Mouse (Mus musculus): ENCODE measurements around the gene Uba3.

Uba3 gene

DNA sequence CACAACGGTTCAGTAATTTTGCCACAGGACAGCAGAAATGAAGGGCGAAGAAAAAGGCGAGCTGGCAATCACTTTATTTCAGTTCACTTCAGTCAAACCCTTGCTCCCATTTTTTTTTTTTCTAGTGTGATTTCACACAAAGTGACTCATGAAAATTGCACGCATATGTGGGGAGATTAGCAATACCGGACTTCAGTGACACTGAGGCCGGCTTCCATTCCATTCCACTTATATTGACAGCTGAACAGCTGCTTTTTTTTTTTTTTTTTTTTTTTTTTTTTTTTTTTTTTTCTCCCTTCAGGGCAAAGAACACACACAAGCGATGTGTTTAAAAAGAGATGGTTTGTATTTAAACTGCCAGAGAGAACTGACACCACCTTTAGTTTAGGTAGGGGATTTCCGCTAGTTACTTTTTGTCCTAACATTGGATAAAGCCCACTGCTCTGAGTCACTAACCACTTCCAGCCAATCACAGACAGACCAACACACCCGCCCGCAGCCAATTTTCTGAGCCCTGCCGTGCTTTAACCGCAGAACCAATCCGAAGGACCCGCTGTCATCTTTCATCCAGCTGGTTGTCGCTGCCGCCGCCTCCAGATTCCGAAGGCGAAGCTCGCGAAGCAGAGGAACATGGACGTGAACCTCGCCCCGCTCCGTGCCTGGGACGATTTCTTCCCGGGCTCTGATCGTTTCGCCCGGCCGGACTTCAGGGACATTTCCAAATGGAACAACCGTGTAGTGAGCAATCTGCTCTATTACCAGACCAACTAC, 4.9 kb upstream of the Uba3 start, which contains the start of gene Arl6ip5:
TSS of gene Arl6ip5 (plus strand) at position 499 of the 771 bp plus-strand sequence.
- peak; percentile 94 for DNase-seq (ENCODE audit: low spot score)

DNA sequence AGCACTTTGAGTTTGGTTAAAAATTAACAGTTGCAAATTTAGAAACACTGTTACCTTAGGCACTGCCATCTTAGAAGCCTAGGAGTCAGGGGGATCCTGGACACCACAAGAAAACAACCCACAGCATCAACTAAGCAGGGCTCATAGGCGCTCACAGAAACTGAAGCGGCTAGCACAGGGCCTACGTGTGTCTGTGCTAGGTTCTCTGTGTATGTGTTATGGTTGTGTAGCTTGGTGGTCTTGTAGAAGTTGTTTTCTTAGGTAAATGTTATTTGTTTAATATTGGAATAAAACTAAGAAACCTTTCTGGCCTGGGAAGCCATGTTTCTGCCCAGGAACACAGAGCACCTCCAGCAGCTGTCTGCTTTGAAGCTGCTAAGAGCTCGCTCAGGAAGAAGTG, 4.3 kb upstream of the Uba3 start:
- DNase-seq (ENCODE audit: low spot score): no peak

DNA sequence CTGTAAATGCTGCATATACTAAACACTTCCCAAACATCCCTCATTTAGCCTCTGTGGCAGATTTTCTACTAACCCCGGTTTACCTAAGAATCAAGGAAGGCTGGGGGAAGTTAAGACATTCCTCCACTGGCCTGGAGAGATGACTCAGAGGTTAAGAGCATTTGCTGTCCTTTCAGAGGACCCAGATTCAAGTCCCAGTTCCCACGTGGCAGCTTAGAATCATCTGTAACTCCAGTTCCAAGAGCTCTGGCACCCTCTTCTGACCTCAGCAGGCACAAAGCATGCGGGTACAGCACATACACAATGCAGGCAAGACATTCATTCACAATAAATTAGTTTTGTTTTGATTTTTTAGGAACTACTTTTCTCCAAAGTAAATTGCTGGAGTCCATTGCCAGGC, 3.8 kb upstream of the Uba3 start:
- DNase-seq (ENCODE audit: low spot score): no peak

DNA sequence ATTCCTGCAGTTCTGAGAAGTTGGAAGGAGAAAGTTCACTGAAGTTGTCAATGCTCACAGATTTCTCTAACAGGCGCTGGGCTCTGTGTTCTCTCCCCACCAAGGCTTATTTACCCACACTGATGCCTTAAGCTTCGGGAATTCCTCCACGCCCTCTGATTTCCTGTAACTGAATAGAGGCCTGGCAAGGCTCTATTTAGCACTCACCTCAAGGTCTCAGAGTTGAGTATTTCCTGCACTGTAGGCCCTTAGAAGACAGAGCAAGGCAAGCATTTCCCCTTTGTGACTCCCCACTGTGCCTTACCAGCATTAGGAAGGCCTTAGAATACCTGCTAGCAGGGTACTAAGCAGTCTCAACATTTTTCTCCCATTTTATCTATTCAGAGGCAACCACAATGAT, 3.0 kb upstream of the Uba3 start:
- no peak for DNase-seq (ENCODE audit: low spot score)

DNA sequence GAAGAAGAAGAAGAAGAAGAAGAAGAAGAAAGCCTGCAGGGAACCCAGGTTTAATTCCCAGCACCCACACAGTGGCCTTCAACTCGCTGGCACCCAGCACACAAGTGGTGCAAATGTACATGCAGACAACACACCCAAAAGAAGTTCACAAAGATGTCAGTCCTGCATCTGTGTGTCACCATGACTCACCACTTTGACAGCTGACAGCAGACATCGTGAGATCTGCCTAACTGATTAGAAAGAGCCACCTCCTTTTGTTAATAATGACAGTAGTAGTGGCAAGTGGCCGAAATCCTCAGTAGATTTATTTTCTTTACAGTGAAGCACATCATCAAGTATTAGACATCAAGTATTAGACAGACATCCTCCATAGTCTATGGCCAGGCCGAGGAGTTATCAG, 1.6 kb upstream of the Uba3 start:
- DNase-seq (ENCODE audit: low spot score): no peak

DNA sequence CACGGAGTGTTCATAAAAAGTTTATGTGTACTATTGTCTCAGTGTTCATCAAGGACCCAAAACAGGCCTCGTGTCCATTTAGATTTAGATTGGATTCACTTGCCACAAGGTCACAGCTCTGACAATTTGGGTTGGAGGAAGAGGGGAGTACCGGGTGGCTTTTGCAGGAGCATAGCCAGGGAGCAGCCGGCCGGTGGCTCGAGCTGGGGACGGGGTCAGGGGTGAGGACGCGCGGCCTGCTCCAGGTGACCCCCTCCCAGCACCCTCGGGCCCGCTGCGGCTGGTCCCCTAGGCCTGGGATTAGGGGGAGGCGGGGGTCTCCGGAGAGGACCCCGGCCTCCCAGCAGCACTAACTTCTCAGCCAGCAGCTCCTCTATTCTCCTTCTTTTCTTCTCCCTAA, 495 bp downstream of the Uba3 start:
- no peak for DNase-seq (ENCODE audit: low spot score)

DNA sequence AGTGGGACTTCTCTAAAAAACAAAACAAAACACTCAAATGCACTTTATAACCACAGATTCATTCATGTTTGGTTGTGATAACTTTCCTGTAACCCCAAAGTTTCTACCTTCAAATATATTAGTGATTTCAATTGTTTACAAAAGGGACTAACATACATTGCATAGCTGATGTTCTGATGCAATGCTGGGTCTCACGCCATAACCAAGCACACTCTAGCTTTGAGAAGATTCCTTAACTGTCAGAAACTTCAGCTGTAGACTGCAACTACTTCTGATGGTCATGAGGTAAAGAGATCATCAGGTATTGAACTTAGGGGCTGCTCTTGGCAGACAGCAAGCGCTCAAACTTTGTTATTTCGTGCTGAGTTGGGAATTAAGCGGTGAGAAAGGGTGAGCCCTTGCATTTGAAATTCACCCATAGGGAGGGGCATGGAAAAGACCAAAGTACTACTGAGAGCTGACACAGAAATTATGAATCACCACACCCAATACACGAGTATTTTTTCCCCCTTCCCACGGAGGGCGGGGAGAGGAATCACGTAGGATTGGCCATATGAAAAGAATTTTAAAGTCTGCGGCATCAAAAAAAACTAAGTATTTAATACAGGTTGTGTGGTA, 1.1 kb downstream of the Uba3 start:
- peak; percentile 32 for DNase-seq (ENCODE audit: low spot score)

DNA sequence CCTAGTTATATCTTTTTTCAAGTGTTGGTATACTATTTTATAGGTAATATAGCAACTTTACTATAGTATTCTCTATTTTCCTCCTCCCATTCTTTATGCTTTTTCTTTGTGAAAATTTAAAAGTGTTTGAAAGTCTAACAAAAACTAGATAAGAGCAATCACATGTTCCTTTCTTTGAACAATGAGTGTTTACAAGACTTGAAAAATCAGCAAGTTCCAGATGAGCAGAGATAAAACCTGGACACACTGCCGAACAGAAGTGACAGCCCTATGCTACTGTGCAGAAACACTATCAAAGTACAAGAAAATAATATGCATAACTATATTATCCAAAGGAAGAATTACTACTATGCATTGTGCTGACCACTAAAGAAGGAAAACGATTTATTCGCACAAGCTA, 3.0 kb downstream of the Uba3 start:
- DNase-seq (ENCODE audit: low spot score): no peak

DNA sequence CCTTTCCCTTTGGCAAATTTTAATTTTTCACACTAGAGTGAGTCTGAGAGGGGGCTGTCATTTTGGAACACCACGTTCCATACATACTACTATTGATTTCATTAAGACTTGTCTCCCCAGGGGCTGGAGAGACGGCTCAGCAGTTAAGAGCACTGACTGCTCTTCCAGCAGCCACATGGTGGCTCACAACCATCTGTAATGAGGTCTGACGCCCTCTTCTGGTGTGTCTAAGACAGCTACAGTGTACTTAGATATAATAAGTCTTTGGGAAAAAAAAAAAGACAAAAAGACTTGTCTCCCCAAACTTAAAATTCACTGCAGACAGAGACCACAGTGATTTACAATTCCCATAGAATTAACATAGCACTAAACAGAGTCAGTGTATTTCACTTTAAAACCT, 5.0 kb downstream of the Uba3 start:
- no peak for DNase-seq (ENCODE audit: low spot score)

DNA sequence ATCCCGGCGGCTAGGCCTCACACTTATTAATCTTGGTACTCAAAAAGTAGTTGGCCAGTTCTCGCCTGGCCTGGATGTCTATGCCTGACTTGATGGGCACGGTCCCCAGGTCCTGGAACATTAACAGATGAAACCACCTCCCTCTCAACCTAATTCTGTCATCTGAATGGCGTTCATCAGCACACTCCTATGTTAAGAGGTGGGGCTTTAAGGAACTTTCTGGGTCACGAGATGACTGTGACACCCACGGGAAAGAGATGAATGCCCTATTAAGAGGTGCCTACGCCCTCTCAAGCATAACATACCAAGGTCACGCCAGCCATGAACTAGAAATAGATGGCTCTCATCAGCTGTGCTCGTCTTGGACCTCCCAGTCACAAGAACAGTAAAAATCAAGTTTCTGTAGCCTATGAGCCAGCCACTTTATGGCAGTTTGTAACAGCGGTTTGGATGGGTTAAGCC, 26.0 kb downstream of the Uba3 start:
- DNase-seq (ENCODE audit: low spot score): no peak

DNA sequence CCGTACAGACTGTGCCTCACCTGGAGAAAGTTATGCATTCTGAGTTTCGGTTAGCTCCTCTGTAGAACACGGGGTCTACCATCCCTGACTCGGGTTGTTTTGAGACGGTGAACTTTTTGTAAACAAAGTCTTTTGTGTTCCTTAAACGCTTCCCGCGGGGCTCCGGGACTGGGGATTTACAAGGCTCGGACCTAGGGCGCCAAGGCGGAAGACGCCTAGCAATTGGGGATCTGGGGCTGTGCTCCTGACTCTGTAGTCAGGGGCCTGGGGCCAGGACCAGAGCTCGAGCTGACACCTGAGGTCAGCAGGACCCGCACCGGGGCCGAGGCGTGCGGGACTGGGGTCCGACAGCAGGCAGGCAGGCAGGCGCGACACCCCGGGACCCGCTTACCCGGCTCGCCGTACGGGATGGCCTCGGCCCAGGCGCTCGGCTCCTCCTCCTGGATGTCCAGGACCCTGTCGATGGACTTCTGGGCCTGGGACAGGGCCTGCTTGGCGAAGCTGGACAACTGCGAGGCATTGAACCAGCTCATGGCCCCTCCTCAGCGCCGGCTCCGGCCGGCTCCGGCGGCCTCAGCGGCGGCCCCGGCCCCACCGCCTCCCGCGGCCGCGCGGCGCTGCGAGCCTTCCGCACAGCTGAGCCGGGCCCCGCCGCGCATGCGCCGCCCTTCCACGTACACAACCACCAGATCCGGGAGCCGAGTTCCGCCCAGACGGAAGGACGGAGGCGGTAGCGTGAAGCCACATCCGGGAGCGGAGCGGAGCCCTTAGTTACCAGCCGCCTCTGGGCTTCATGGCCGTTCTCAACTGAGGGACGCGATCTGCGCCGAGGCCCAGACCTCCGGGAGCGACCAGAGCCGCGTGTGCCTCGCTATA, 26.7 kb downstream of the Uba3 start, which contains the start of gene Tmf1:
TSS of gene Tmf1 (minus strand) at position 632 of the 876 bp plus-strand sequence.
- DNase-seq (ENCODE audit: low spot score): peak; percentile 92

DNA sequence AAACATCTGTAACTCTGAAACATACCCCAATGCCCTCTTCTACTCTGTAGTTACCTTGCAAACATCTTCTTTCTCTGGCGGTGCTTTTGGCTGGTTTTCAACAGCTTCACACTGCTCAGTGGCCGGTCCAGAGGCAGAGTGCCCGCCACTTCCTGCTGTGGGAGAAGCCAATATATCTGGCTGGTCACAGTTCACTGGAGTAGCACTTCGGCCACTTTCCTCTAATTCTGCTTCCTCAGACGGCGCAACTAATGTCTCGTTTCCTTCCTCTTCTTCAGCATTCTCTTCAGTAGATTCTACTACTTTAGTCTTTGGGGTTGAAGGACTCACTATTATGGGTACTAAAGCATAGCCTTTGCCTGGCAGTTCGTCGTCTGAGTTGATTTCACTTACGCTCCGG, 29.7 kb downstream of the Uba3 start:
- DNase-seq (ENCODE audit: low spot score): no peak

DNA sequence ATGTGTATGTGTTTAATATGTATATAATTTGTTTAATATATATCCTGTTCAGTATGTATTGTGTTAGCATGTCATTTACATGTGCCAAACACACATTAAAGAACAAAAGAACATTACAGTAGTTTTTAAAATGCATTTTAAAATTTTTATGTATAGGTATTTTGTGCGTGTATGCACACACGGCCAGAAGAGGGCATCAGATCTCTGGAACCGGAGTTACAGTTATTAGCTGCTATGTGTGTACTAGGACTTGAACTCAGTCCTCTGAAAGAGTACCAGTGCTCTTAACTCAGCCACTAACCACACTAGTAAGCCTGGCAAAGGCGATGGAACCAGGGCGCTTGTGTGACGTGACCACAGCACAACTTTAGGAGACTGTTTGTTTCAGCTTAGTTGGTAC, 55.3 kb downstream of the Uba3 start:
- no peak for DNase-seq (ENCODE audit: low spot score)

DNA sequence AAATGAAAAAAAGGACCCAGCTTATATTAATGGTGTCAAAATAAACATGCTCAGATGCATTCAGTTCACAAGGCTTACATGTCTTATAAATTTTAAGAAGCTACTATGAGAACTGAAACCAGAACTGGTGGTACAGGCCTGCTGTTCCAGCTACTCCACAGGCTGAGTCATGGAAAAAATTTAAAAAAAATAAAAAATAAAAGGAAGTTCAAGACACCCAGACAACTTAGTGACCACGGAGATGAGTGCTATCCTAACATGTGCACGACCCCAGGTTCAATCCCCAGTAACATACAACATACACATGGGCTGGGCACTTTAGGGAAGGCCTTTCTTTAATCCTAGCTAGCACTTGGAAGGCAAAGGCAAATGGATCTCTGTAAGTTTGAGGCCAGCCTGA, 55.7 kb downstream of the Uba3 start:
- no peak for DNase-seq (ENCODE audit: low spot score)

DNA sequence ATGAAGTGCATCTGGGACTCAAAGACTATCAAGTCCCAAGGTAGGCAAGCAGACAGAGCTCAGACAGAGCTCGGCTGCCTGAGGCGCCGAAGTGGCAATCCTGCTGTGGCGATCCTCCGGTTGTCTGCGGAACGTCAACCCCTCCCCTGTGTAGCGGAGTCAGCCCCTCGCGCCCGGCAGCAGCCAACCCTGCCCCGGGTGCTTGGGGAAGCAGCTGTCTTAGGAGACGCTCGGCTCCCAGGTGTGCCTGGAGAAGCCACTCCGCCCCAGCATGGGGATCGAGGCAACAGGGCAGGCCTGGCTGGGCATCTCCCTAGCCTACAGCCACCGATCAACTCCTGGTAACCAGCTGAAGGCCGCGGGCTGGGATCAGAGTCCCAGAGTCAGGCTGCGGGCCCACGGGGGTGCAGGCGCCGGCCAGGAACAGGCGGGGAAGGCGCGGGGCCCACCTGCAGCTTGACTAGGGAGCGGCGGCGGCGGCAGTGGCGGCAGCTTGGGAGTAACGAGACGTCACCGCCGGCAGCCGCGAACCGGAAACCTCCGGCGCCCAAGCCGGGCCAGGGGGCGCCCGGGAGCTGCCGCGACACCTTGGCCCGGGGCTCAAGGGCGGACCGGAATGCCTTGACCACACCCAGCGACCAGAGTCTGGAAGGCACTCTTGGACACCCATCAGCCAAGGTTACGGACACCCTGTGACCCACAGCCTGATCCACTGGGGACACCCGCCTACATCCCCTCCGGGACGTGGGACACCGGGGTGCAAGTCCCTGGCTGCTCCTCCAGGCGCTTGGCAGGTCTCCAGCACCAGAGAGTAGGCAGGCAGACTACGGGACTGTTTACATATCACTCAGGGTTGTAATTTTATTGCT, 56.8 kb downstream of the Uba3 start, which contains the start of gene Eogt:
TSS of gene Eogt (minus strand) at position 800 of the 869 bp plus-strand sequence.
- DNase-seq (ENCODE audit: low spot score): peak; percentile 86

DNA sequence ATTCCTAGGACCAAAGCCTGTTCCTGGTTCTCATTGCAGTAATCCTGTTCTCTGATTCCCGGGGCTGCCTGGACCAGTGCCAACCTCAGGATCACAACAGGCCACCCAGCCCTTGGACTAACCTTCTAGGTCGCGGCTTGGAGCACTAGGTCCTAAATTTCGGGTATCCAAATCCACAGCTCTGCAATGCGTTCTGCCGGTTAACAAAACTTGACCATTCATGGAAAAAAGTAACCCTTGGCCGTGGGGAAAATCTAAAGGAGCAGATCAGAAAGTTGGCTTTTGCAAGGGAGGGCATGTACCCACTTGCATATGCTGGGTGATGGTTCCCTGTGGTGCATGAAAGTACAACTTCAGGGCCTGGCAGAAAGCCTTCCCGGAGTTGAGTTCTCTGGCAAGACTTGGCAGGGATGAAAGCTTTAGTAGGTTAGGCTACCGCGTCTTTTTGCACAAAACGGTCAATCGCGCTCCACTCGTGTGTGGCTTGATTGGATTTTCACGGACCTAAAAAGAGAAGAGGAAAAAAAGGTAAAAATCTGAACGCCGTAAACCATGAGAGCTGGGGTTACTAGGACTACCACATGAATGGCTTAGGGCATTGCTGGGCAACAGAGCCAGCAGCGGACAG, 57.6 kb downstream of the Uba3 start:
- no peak for DNase-seq (ENCODE audit: low spot score)

DNA sequence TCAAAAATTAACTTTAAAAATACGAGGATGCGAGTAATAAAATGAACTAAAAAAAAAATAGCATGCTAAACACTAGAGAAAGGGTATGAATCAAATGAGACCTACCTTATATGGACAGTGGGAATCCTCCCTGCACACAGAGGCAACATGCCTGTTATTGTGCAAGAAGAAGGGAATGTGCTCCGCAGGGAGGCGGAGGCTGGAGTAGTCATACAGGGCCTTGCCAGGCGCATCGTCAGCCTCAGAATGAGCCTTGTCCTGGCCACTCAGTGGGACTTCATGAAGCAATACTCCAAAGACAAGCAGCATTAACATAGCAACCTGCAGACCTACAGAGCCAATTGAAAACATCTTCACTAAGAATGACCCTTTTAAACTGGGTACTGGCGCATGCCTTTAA, 60.3 kb downstream of the Uba3 start:
- no peak for DNase-seq (ENCODE audit: low spot score)

DNA sequence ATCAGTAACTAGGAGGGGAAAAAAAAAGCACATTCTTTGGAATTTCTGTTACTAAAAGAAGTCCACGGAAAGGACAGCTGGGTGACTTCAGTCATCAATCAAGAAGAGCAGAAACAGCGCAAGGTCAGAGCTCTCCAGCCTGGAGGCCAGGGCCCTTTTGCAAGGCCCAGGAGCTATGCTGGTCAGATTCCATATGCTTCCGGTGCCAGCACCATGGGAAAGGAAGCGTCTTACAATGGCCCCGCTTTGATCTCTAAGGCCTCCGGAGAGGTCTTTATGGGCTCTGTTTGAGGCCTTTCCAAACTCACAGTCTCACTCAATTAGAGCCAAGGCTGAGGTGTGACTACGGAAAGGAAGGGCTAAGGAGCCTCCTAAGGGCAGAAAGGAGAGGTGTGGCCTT, 61.1 kb downstream of the Uba3 start:
- DNase-seq (ENCODE audit: low spot score): peak; percentile 54

DNA sequence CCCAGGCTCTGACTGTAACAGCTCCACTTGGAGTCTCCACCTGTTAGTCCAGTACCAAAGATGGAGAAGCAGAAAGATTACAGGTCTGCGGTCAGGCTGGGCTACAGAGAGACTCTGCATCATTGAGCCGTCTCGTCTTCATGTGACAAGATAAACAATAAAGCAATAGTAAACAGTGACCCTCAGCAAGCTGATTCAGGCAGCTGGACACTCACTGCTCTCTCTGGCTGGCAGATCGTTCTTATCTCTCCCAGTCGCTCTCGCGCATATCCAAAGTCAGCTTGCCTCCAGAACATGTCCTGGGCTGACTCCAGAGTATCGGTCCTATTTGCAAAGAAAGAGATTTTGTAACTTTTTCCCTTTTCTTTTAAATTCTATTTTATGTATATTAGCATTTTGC, 62.8 kb downstream of the Uba3 start:
- DNase-seq (ENCODE audit: low spot score): no peak

DNA sequence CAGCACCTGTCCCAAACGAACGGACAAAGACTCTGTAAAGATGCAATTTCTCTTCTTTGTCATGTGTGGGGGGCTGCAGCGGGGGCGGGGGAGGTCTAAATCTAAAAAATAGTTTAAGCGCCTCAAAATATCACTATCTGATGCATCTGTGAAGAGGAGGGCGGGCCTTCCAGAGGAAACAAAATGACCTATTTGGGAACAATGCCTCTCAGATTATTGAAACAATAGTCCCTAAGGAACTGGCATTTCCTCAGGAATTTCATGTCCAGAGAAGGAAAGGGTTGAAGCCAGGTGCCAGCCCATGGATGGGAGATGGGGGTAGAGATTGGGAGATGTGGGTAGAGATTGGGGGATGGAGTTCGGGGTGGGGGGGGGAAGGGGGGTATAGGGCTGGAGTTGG, 63.6 kb downstream of the Uba3 start:
- DNase-seq (ENCODE audit: low spot score): no peak

Measured in yolk sac, embryonic 10.5 days (tissue).